Mouse (Mus musculus) kidney, adult 18-20 months (tissue): Measurements from ENCODE around the gene Slco2b1.
A peak's percentile ranks its signal among the peaks of the same experiment; 100 is the strongest.

Experiments used
- DNase-seq: peaks from one replicate; pipeline ENCODE4 v3.0.0; 2021

Slco2b1 gene

DNA sequence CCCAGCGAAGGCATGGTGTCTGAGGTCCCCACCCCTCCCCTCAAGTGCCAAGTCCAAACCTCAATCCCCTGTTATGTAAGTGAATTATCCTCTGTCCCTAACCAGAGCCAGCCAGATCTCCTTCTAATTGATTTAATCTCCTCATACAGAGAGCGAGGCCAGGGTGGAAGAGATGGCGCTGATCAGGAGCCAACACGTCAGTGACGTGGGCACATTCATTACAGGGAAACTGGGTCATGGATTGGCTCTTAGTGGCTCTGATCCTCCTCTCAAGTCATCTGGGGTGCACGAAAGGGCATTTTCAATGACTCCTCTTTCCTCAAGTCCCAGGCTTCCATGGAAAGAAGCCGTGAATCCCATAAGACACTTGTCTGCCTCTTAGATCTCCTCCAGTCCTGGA, 66.4 kb downstream of the Slco2b1 start:
- no peak for DNase-seq

DNA sequence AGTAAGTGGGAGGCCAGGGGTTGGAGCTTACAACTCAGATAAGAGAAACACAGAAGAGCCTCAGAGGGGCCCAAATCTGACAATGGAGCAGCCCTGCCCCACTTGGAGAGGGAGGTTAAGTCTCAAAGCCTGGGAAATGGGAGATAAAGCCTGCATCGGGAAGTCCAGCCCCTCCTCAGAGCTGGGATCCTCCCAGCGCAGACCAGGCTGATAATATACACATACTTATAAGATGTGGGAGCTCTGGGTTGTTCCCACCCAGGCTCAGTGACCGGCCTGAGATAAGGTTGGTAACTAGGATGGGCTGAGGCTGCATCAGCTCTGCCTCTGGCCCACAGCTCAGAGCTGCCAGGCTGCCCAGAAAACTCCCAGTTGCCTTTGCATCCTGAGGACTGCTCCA, 69.1 kb downstream of the Slco2b1 start:
- DNase-seq, result no peak

GRCm38 (mm10) chr7:99641245-99641644, 69.9 kb downstream of the Slco2b1 start:
- DNase-seq, result no peak

DNA sequence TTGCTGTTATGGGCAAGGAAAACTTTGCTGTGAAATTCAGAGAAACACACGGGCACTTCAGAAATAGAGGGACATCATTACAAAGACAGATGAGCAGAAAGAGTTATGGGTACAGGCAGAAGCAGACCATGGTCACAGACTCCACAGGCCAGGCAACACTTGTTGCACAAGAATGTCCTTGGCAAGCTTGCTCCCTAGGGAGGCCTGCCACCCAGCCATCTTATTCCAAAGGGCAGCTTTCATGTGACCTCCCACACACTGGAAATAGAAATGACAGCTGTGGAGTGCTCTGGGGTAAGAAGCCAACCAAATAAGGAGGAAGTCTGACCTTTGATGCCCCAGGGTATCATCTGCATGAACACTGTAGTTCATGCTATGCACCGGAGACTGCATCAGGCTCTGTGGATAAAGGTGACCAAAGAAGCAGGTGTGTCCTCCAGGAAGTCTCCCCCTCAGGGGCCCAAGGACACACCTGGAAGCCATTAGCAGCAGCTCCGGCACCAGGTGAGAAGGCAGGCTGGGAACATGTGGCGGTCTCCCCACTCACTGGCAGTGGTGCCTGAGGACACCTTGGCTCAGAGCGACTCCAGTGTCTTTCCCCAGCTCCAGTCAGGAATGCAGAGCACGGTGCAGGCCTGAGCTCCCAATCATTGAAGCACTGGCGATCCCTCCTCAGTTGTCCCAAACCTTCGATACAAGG, 77.0 kb downstream of the Slco2b1 start:
- no peak for DNase-seq

DNA sequence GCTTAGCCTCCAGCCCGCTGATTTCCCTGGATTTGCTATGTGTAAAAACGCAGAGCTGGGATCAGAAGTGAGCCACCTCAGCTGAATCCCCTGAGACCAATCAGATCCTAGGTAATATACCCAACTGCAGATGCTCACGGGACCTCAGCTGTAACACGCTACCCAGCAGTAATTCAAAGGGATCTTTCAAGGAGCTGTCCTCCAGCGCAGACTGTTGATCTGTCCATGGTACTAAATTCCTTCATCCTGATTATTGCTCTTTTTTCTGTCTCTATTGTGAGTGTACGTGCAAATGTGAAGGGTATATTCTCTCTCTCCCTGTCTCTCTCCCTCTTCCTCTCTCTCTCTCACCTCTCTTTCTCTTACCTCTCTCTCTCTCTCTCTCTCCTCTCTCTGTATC, 78.9 kb downstream of the Slco2b1 start:
- no peak for DNase-seq

- no peak for DNase-seq
Measured at GRCm38 (mm10) chr7:99627366-99627765, 83.8 kb downstream of the Slco2b1 start.

GRCm38 (mm10) chr7:99626376-99627270, 84.5 kb downstream of the Slco2b1 start, which contains the start of gene Tpbgl:
Tpbgl (minus strand) TSS chr7:99627103.
- peak; percentile 76 for DNase-seq

GRCm38 (mm10) chr7:99625722-99626375, 85.3 kb downstream of the Slco2b1 start:
- DNase-seq, result peak; percentile 87

DNA sequence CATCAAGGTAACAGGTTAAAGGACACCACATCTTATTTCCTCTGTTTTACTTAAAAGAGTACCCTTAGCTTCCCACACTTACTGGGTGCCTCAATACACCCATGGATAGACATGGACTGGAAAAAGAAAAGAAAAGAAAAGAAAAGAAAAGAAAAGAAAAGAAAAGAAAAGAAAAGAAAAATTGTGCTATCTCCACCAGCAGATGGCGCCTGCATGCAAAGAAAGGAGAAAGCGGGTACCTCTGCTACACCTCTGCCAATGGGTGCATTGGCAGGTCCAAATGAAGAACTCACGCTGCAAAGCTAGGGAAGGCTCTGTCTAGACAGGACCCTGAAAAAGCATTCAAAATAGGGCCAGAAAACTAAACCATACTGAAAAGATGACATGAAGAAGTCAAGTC, 92.3 kb downstream of the Slco2b1 start:
- DNase-seq, result peak; percentile 32

DNA sequence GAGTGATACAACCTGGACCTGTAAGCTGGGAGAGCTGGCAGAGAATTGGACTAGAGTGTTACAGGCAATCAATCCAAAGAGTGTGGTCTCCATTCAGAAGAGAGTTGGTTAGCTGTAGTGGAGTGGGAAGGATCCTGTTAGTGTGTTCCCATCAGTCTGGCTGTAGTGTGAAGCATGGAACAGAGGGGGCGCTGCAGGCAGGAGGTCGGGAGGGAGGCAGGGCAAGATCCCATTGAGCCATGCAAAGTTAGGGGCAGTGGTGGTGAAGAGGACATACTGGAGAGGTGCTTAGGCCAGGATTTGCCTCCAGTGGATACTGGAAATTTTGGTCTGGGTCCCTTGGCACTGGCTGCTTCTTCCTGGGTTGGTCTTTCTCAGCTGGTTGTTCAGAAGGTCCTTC, 92.9 kb downstream of the Slco2b1 start:
- DNase-seq, result no peak
